ENCODE assay signal across 8 mouse cellular contexts in genomic region chr15:77153088-77153546, GRCm38 (mm10).
DNase-seq lines count a peak whose midpoint lies in the region; ATAC-seq and TF ChIP-seq lines count a peak whose summit lies in the region.

No protein-coding gene starts in this region.

- peak; percentile 81 for ATAC-seq in embryonic facial prominence, embryonic 11.5 days (replicated peaks; ENCODE audit: insufficient number of reproducible peaks, low FRiP score, low TSS enrichment, low read depth)
- ATAC-seq in monocyte, adult 5-6 weeks (replicated peaks; ENCODE audit: insufficient number of reproducible peaks, low FRiP score, low TSS enrichment, poor library complexity, severe bottlenecking): no peak

- H3K9me3 ChIP-seq in embryonic facial prominence, embryonic 11.5 days (replicated peaks; ENCODE audit: control insufficient read depth, low read length): no peaks in the 10 kb centered on the region

- H3K36me3 ChIP-seq in testis, adult 2 months (ENCODE audit: control insufficient read depth, insufficient read depth, low read length): no peaks in the 10 kb centered on the region
- H3K36me3 ChIP-seq in embryonic facial prominence, embryonic 11.5 days (replicated peaks; ENCODE audit: control insufficient read depth, insufficient read depth, low read depth, low read length): no peaks in the 10 kb centered on the region

- H3K9ac ChIP-seq in embryonic facial prominence, embryonic 11.5 days (replicated peaks; ENCODE audit: low read length): peak overlapping the region; percentile 45

- H3K4me2 ChIP-seq in embryonic facial prominence, embryonic 11.5 days (ENCODE audit: low read depth, low read length): peak overlapping the region; percentile 58

- no peaks in the 10 kb centered on the region for H3K4me1 ChIP-seq in testis, adult 2 months (ENCODE audit: control insufficient read depth, insufficient read depth, low read length)
- no peaks in the 10 kb centered on the region for H3K4me1 ChIP-seq in embryonic facial prominence, embryonic 11.5 days (ENCODE audit: control insufficient read depth, insufficient read depth, low read length)

- H3K27me3 ChIP-seq in testis, adult 2 months (ENCODE audit: control insufficient read depth, insufficient read depth, low read length): no peaks in the 10 kb centered on the region
- no peaks in the 10 kb centered on the region for H3K27me3 ChIP-seq in embryonic facial prominence, embryonic 11.5 days (ENCODE audit: control insufficient read depth, insufficient read depth, low read length)

- TF ChIP-seq POLR2A in testis, adult 2 months (IDR thresholded peaks at IDR 0.05; ENCODE audit: control insufficient read depth, low read depth, low read length): no peak

- TF ChIP-seq CTCF in testis, adult 2 months (IDR thresholded peaks at IDR 0.05; ENCODE audit: control insufficient read depth, insufficient read depth, insufficient replicate concordance, low read depth, low read length): no peak

- WGBS in embryonic facial prominence, embryonic 11.5 days: 0% methylated on average over 3 of the region's 3 CpGs

- H3K27ac ChIP-seq in testis, adult 2 months (ENCODE audit: control insufficient read depth, insufficient read depth, low read depth, low read length): no peak overlapping the region; the same call in 1 of the 2 replicates
- H3K27ac ChIP-seq in embryonic facial prominence, embryonic 11.5 days (replicated peaks; ENCODE audit: low read depth, low read length): peak overlapping the region; percentile 57

- peak overlapping the region; percentile 40 for H3K4me3 ChIP-seq in testis, adult 2 months (ENCODE audit: control insufficient read depth, low read depth, low read length)
- peak overlapping the region; percentile 34 for H3K4me3 ChIP-seq in embryonic facial prominence, embryonic 11.5 days (ENCODE audit: low read depth, low read length)

- DNase-seq in testis, postnatal 14 days (ENCODE audit: low spot score): no peak
- DNase-seq in embryonic facial prominence, embryonic 11.5 days (ENCODE audit: low spot score): peak; percentile 70
- DNase-seq in heart, postnatal 4 days: peak; percentile 30
- peak; percentile 13 for DNase-seq in liver
- peak; percentile 62 for DNase-seq in retina, embryonic 14.5 days (ENCODE audit: low spot score)
- no peak for DNase-seq in layer of hippocampus, adult 11-12 months (ENCODE audit: low spot score)

Comparison
In these comparisons a context has a peak if more than half of its experiments do, and no peak if none do; other contexts are left out.
1. DNase-seq: peak in embryonic facial prominence, embryonic 11.5 days (single experiment), heart, postnatal 4 days (single experiment), liver (single experiment) and retina, embryonic 14.5 days (single experiment); none in testis, postnatal 14 days (single experiment) and layer of hippocampus, adult 11-12 months (single experiment).